Mouse (Mus musculus): Measurements from ENCODE around the gene Prpf8. TPM values are rescaled to one million over a fixed set of nuclear protein-coding genes. Genes with fewer than 3 reads are reported as not detected.

The Prpf8 gene
- total RNA-seq, 1 experiment = 256 TPM

GRCm38 (mm10) chr11:75540710-75541581 is 54.3 kb downstream of the Prpf8 start:
- no peak overlapping the region for H3K9ac ChIP-seq (ENCODE audit: insufficient read depth, low read depth, low read length, poor library complexity, severe bottlenecking)
- in situ Hi-C loops (cut with MboI; ENCODE audit: low sequenced_read_pairs in 2 of 2, unreplicated experiment in 2 of 2) = no loop called here
- no peaks in the 10 kb centered on the region for H3K9me3 ChIP-seq (ENCODE audit: control insufficient read depth, insufficient read depth, low read depth, low read length)
- TF ChIP-seq ZC3H11A (IDR thresholded peaks at IDR 0.05; ENCODE audit: borderline replicate concordance, low read depth, low read length) (no peak), CHD2 (IDR thresholded peaks at IDR 0.05; ENCODE audit: low read depth, low read length) (no peak), HCFC1 (IDR thresholded peaks at IDR 0.05; ENCODE audit: borderline replicate concordance, insufficient read depth, low read length) (no peak), MAFK (IDR thresholded peaks at IDR 0.05; ENCODE audit: insufficient read depth, low read depth, low read length) (no peak), ZNF384 (IDR thresholded peaks at IDR 0.05; ENCODE audit: low read depth, low read length) (no peak)
- DNase-seq (ENCODE audit: low read depth, low spot score) = no peak
- no peaks in the 10 kb centered on the region for H3K4me1 ChIP-seq (ENCODE audit: control insufficient read depth in 2 of 2, insufficient read depth in 2 of 2, low read length in 2 of 2, poor library complexity in 1 of 2)
- H3K4me3 ChIP-seq (ENCODE audit: insufficient read depth in 1 of 2, low read depth in 1 of 2, low read length in 2 of 2, poor library complexity in 1 of 2, severe bottlenecking in 1 of 2) = no peak overlapping the region
- peaks cover 6% of the 10 kb centered on the region; the same call in 1 of the 2 replicates for H3K36me3 ChIP-seq (ENCODE audit: control insufficient read depth, insufficient read depth, low read length, poor library complexity, severe bottlenecking)
- H3K27ac ChIP-seq (ENCODE audit: insufficient read depth, low read depth, low read length, poor library complexity, severe bottlenecking) = no peak overlapping the region

DNA sequence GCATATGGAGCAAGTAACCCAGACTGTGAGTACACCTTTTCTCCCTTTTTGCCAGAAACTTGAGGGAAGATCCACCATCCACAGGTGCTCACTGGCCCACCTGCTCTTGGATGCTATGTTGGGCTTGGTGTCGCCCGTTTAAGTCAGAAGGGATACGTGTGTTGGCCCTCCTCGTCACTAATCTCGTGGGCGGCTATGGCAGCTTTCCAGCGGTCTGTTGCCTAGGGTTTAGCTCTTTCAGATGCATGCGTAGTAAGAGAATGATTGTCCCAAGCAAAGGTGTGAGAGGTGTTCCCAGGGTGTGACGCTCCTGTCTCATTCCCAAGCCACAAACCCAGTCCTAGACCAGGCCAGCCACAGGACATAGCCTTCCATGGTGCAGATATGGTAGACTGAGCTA is 58.1 kb downstream of the Prpf8 start:
- in situ Hi-C loops (cut with MboI; ENCODE audit: low sequenced_read_pairs in 2 of 2, unreplicated experiment in 2 of 2) = no loop called here

DNA sequence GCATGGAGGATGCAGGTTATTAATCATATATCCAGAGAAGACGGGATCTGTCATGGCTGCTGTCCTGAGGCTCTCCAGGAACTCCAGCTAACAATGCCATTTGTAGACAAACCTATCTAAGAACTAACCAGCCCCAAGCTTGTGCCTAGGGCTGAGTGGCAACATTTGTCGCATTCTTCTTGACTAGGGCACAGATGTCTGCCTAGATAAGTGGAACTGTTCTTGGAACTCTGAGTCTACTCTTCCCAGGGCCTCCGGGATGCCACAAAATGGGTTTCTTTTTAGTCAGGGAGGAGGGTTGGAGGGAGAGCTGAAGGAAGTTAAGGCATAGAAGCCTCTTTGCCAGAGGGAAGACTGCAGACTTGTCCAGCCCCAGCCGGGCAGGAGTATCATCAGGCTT is 59.4 kb downstream of the Prpf8 start:
- H3K4me3 ChIP-seq (ENCODE audit: insufficient read depth in 1 of 2, low read depth in 1 of 2, low read length in 2 of 2, poor library complexity in 1 of 2, severe bottlenecking in 1 of 2) = no peak overlapping the region
- TF ChIP-seq HCFC1 (IDR thresholded peaks at IDR 0.05; ENCODE audit: borderline replicate concordance, insufficient read depth, low read length) (no peak), ZC3H11A (IDR thresholded peaks at IDR 0.05; ENCODE audit: borderline replicate concordance, low read depth, low read length) (no peak), ZNF384 (IDR thresholded peaks at IDR 0.05; ENCODE audit: low read depth, low read length) (no peak), CHD2 (IDR thresholded peaks at IDR 0.05; ENCODE audit: low read depth, low read length) (no peak), MAFK (IDR thresholded peaks at IDR 0.05; ENCODE audit: insufficient read depth, low read depth, low read length) (no peak)
- H3K36me3 ChIP-seq (ENCODE audit: control insufficient read depth, insufficient read depth, low read length, poor library complexity, severe bottlenecking) = peaks cover 2% of the 10 kb centered on the region; the same call in 1 of the 2 replicates
- no peak for DNase-seq (ENCODE audit: low read depth, low spot score)
- H3K9me3 ChIP-seq (ENCODE audit: control insufficient read depth, insufficient read depth, low read depth, low read length) = no peaks in the 10 kb centered on the region
- in situ Hi-C loops (cut with MboI; ENCODE audit: low sequenced_read_pairs in 2 of 2, unreplicated experiment in 2 of 2) = no loop called here
- H3K9ac ChIP-seq (ENCODE audit: insufficient read depth, low read depth, low read length, poor library complexity, severe bottlenecking) = no peak overlapping the region
- no peak overlapping the region for H3K27ac ChIP-seq (ENCODE audit: insufficient read depth, low read depth, low read length, poor library complexity, severe bottlenecking)
- no peaks in the 10 kb centered on the region for H3K4me1 ChIP-seq (ENCODE audit: control insufficient read depth in 2 of 2, insufficient read depth in 2 of 2, low read length in 2 of 2, poor library complexity in 1 of 2)

More for the DNA sequence above, 58.1 kb downstream of the Prpf8 start:
- DNase-seq (ENCODE audit: low read depth, low spot score) = no peak
- Histone ChIP-seq H3K4me3 (ENCODE audit: insufficient read depth in 1 of 2, low read depth in 1 of 2, low read length in 2 of 2, poor library complexity in 1 of 2, severe bottlenecking in 1 of 2) (no peak overlapping the region), H3K9ac (ENCODE audit: insufficient read depth, low read depth, low read length, poor library complexity, severe bottlenecking) (no peak overlapping the region), H3K36me3 (ENCODE audit: control insufficient read depth, insufficient read depth, low read length, poor library complexity, severe bottlenecking) (peaks cover 6% of the 10 kb centered on the region; the same call in 1 of the 2 replicates), H3K4me1 (ENCODE audit: control insufficient read depth in 2 of 2, insufficient read depth in 2 of 2, low read length in 2 of 2, poor library complexity in 1 of 2) (no peaks in the 10 kb centered on the region), H3K9me3 (ENCODE audit: control insufficient read depth, insufficient read depth, low read depth, low read length) (no peaks in the 10 kb centered on the region), H3K27ac (ENCODE audit: insufficient read depth, low read depth, low read length, poor library complexity, severe bottlenecking) (no peak overlapping the region)
- TF ChIP-seq ZNF384 (IDR thresholded peaks at IDR 0.05; ENCODE audit: low read depth, low read length) = no peak
- TF ChIP-seq CHD2 (IDR thresholded peaks at IDR 0.05; ENCODE audit: low read depth, low read length) = no peak
- no peak for TF ChIP-seq MAFK (IDR thresholded peaks at IDR 0.05; ENCODE audit: insufficient read depth, low read depth, low read length)
- TF ChIP-seq HCFC1 (IDR thresholded peaks at IDR 0.05; ENCODE audit: borderline replicate concordance, insufficient read depth, low read length) = no peak

- H3K27ac ChIP-seq (ENCODE audit: insufficient read depth, low read depth, low read length, poor library complexity, severe bottlenecking) = no peak overlapping the region
- H3K4me3 ChIP-seq (ENCODE audit: insufficient read depth in 1 of 2, low read depth in 1 of 2, low read length in 2 of 2, poor library complexity in 1 of 2, severe bottlenecking in 1 of 2) = no peak overlapping the region
- H3K36me3 ChIP-seq (ENCODE audit: control insufficient read depth, insufficient read depth, low read length, poor library complexity, severe bottlenecking) = peaks cover under 1% of the 10 kb centered on the region; the same call in 1 of the 2 replicates
- H3K9ac ChIP-seq (ENCODE audit: insufficient read depth, low read depth, low read length, poor library complexity, severe bottlenecking) = no peak overlapping the region
- H3K4me1 ChIP-seq (ENCODE audit: control insufficient read depth in 2 of 2, insufficient read depth in 2 of 2, low read length in 2 of 2, poor library complexity in 1 of 2) = peaks cover 4% of the 10 kb centered on the region in 2 experiments; a peak in 2 of 4 replicates
- no peak for DNase-seq (ENCODE audit: low read depth, low spot score)
- in situ Hi-C loops (cut with MboI; ENCODE audit: low sequenced_read_pairs in 2 of 2, unreplicated experiment in 2 of 2) = no loop called here
- TF ChIP-seq MAFK (IDR thresholded peaks at IDR 0.05; ENCODE audit: insufficient read depth, low read depth, low read length) (no peak), ZNF384 (IDR thresholded peaks at IDR 0.05; ENCODE audit: low read depth, low read length) (no peak), ZC3H11A (IDR thresholded peaks at IDR 0.05; ENCODE audit: borderline replicate concordance, low read depth, low read length) (no peak), CHD2 (IDR thresholded peaks at IDR 0.05; ENCODE audit: low read depth, low read length) (no peak)
- no peaks in the 10 kb centered on the region for H3K9me3 ChIP-seq (ENCODE audit: control insufficient read depth, insufficient read depth, low read depth, low read length)
Observed at GRCm38 (mm10) chr11:75549658-75550111, 63.1 kb downstream of the Prpf8 start.
